Mouse (Mus musculus) megakaryocyte progenitor cell, adult 5-6 weeks (primary cell): ENCODE measurements around the gene Grip1. TPM values are rescaled to one million over a fixed set of nuclear protein-coding genes. Genes with fewer than 3 reads are reported as not detected.

Source experiments
- ATAC-seq: replicated peaks from 2 replicates; pipeline ENCODE4 v1.8.0; 2016; ENCODE audit warnings: mild to moderate bottlenecking, moderate TSS enrichment, inconsistent platforms; ENCODE audit not compliant: poor library complexity
- total RNA-seq, 2 experiments: library from RNA; stranded (forward) in 1 of 2; stranded (reverse) in 1 of 2; fragments of 157-497, 149-512 nt in 1 of 2; fragments of 200-1000 nt in 1 of 2; gene quantifications; 2 replicates each; pipeline versions ENCODE4 v1.2.3 to v1.2.4; 2015 to 2017

Gene Grip1
- not detected in 2 replicates for total RNA-seq (2015)
- total RNA-seq (2017), result not detected in 2 replicates

- no peak for ATAC-seq
These were observed at the start of gene Grip1 for GRCm38 (mm10) chr10:119453431-119454105. TSS of gene Grip1 (plus strand) at chr10:119453830.

DNA sequence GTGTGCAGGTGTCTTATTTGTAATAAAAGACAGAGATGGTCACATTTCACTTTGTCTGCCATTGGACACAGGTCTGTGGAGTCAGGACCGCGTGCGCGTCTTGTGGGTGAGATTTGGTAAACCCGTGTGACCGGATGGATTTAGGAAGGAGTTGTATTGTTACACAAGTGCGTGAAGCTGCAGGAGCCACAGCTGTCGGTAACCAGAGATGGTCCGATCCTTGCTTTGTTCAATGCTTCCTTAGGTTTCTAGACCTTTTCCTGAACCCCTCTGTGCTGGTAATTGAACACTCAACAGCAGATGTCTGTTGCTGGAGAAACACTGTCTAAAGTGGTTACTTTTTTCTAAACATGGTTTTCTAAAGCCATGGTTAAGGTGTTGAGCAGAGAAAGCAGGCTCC lies 48.5 kb upstream of the Grip1 start:
- ATAC-seq, result no peak

DNA sequence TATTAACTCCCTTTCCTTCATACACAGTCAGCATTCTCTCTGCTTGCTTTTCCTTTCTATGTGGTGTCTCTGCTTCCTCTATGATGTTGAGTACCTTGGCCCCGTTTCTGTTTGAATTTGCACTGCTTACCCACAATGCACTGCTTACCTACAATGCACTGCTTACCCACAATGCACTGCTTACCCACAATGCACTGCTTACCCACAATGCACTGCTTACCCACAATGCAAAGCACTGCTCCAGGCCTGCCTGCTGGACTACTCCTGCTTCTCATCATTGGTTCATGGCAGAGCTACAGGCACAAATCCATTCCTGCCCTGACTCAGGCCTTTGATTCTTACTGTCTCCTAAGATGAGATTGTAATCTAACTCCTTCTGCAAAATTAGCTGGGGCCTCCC lies 48.0 kb upstream of the Grip1 start:
- ATAC-seq, result no peak

DNA sequence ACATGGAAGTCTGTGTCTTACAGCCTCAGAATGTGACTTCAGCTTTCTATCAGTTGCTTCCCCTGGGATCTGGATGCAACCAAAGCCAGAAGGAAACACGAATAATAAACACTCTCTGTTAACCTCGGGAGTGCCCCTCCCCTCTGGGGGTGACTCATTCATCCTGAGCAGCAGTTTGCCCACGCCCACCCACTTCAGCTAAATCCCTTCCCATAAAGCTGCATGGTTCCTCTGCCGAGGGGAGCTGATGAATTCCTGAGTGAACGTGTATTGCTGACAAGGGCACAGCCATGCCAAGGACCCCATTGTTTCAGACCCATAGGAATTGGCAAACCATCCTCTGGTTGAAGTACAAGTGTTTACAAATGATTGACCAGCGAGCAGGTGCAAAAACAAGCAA lies 45.3 kb upstream of the Grip1 start:
- no peak for ATAC-seq

DNA sequence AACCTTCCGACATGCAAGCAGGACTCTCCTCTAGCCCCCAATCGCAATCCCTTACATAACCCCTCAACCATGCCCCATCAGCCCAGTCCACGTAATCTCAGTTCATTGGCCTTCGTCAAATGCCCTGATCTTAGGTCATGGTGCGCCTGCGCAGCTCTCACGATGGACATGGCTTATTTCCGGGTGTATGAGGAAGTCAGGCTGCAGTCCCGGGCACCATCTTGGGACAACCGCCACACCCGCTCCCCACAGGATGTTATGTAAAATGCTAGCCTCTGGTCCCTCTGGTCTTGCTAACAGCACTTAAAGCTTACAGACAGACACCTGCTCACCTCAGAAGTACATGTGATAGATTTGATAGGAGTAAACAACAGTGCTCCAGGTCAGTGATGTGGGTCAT lies 40.4 kb upstream of the Grip1 start:
- no peak for ATAC-seq

GRCm38 (mm10) chr10:119415106-119415505 lies 38.5 kb upstream of the Grip1 start:
- no peak for ATAC-seq

- no peak for ATAC-seq
These were observed 32.2 kb upstream of the Grip1 start for GRCm38 (mm10) chr10:119421418-119421817.

- no peak for ATAC-seq
These were observed 29.7 kb upstream of the Grip1 start for GRCm38 (mm10) chr10:119423821-119424534.

DNA sequence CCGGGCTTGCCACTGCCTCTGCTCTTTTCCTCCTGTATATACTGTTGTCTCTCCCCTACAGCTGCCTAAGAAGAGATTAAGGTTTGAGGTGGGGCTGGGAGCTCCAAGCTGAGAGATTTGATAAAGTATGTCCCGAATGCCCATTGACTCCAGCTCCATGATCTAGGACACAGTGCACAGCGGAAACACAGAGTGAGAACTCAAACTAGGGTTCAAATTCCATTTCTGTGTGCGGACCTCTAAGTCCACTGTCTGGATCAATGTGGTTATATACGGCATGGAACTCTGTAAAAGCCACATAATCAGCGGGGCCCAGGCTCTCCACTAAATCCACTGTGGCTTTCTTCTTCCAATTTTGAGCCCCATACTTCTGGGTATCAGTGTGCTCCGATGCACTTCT lies 26.0 kb upstream of the Grip1 start:
- no peak for ATAC-seq

DNA sequence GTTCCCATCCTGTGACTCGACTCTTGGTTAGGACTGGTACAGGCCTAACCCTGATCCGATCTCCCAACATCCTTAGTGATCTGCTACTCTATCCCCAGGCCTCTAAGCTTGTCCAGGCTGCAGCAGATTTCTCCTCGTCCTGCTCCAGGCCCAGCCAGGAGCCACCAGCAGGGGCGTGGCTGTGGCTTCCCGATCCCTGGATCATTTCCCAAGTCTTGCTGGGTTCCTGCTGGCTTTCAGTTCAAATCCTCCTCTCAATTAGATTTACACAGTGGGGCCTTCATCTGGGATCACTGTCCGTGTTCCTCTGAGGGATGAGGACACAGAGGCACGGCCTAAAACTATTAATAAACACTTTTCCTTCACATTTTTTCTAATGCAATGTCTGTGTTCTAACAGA lies 25.5 kb upstream of the Grip1 start:
- ATAC-seq, result no peak

DNA sequence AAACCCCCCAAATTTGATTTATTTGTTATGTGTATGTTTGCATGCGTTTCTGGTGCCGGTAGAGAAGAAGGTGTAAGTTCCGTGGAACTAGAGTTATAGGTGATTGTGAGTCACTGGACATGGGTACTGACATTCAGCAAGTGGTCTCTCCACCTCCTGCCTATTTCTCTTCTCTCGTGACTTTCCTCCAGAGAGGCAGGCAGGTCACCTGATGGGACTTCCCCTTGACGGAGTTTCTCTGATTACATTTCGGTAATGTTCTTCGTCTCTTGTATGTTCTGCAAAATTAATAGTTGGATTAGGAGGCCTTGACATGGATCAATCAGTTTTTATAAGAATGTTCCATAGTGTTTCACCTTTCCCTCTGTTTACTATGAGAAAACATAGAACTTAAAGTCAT lies 23.4 kb upstream of the Grip1 start:
- no peak for ATAC-seq

DNA sequence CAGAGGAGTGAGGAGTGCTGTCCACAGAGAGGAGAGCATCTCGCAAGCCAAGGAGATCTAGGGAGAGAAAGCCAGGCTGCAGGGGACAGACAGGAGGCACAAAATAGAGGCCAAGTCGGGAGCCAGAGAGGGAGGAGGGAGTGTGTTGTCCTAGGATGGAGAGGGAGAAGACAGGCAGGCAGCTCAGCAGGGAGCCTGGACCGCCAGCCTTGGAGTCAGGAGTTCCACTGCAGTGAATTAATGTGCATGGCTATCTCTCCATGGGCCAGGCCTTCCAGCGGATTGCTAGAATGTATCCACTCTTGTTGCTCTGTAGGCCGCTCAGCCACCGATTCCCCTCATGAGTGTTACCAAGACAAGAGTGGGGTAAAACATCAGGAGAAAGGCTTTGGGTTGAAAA lies 21.8 kb upstream of the Grip1 start:
- ATAC-seq, result no peak

GRCm38 (mm10) chr10:119435818-119436217 lies 17.8 kb upstream of the Grip1 start:
- ATAC-seq, result no peak

DNA sequence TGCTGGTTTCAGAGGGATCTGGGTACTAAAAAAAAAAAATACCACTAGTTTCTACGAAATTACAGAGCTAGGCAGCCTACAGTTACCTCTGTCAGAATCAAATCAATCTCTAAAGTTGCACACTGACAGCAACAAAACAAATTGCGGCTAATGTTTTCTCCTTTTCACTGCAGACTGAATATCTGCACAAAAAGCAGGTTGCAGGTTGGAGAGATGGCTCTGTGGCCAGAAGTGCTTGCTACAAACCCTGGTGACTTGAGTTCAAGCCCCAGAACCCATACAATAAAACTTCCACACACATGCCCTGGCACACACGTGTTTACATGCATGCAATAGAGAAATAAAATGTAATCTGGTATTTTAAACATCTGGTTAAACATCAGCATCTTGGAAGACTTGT lies 16.3 kb upstream of the Grip1 start:
- no peak for ATAC-seq

- ATAC-seq, result no peak
These were observed 11.9 kb upstream of the Grip1 start for GRCm38 (mm10) chr10:119441743-119442142.

DNA sequence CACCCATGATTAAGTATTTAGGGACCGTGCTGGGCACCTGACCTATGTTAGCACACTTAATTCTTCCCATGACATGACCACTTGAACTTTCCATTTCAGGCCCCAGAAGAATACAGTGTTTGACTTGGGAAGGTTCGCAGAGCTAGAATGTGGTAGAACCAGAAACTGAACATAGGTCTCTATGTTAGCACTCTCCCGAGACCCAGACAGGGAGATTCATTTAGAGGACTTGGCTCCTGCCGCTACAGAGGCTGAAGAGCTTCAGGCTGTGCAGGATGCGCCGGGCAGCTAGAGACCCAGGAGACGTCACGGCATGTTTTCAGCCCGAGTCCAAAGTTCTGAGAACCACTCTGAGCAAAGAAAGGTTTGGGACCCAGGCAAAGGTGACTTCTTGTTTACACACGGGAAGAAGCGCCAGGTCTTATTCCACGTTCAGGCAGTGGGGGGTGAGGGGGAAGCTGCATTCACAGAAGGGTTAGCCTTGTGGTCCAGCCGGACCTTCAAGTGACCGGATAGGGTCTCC lies 6.2 kb upstream of the Grip1 start:
- ATAC-seq, result no peak

DNA sequence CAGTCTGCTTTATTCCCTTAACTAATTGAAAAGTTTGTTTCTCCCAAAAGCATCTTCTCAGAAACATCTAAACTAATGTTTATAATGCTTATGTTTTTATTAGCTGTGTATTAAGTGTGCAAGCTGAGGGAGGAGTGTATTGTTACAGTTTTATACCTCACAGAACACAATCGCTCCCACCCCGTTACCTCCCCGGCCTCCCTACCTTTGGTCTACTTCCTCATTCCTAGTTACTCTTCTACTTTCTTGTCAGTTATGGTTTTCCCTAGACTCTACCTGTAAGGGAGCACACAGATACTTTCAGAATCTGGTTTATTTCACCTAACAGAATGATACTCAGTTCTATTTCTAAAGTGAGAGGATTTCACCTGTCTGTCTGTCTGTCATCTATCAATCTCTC lies 5.7 kb upstream of the Grip1 start:
- no peak for ATAC-seq

DNA sequence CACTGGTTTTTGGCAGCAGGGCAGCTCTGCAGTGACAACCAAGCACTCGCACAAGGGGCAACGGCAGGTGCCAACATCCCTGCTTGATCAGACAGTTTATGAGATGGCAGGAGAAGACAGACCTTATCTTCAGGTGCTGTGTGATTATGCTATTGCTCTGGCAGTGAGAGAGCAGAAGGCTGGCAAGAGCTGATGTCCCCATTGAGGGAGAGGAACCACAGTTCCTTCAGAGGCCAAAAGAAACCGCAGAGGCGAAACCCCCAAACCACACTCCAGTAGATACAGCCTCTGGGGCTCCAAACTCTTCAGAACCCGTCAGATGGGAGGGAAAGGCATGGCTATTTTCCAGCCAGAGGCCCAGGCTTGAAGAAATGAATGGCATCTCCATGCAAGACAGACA lies 932 bp upstream of the Grip1 start:
- ATAC-seq, result peak; percentile 70

GRCm38 (mm10) chr10:119454106-119454667 lies 557 bp downstream of the Grip1 start:
- peak; percentile 40 for ATAC-seq

GRCm38 (mm10) chr10:119454668-119455542 lies 1.3 kb downstream of the Grip1 start:
- ATAC-seq, result no peak

GRCm38 (mm10) chr10:119455543-119455940 lies 1.9 kb downstream of the Grip1 start:
- peak; percentile 46 for ATAC-seq
